Mouse (Mus musculus) heart, postnatal 4 days (tissue): ENCODE measurements around the gene Thyn1. TPM values are rescaled to one million over a fixed set of nuclear protein-coding genes. Genes with fewer than 3 reads are reported as not detected.

ENCODE experiments used
- DNase-seq: peaks from one replicate; pipeline ENCODE4 v3.0.0; 2021
- total RNA-seq, 2 experiments: library from RNA; stranded (reverse); gene quantifications; 2 replicates each; pipeline ENCODE4 v1.2.3; 2021

Thyn1 gene
- total RNA-seq, 2 experiments from 2014 or later = 42.2 to 45.5 TPM

DNA sequence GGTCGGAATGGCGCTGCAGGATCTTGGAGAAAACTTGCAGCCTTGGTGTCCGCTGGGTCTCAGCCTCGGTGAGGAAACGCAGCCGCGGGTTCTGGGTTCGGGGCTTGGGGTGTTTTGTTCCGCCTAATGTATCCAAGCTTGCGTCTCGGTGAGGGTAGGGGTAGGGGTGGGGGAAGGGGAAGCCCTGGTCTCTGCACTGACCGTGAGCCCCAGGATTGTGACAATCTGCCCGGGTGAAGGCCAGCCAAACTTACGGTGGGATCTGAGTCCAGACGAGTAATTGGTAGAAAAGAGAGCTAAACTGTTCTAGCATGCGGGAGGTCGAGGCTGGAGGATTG lies 31.2 kb downstream of the Thyn1 start:
- no peak for DNase-seq

- DNase-seq = no peak
Measured at GRCm38 (mm10) chr9:27043892-27044291, 44.4 kb downstream of the Thyn1 start.

DNA sequence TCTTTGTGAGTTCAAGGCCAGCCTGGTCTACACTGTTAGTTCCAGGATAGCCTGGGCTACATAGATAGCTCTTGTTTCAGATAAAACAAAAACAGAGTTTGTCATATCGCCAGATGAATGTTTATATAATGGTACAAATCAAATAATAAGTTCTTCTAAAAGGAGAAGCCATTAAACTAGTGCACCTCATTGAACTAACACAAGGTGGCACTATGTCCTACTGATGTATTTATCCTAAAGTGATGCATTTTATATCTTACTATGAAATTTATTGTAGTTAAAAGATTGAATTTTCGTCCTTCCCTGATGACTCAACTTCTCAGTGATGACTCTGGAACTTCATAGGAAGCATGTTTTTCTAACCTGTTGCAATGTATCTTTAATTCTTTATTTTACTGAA lies 50.0 kb downstream of the Thyn1 start:
- no peak for DNase-seq

Other genes with a start within 250 kb of the Thyn1 start
- gene Glb1l2, start 193.2 kb upstream of the Thyn1 start, total RNA-seq = under 1 TPM; 0.47 to 0.79 TPM
- not detected for gene Glb1l3, start 138.8 kb upstream of the Thyn1 start, total RNA-seq
- not detected for gene Gm1110, start 76.6 kb upstream of the Thyn1 start, total RNA-seq
- 10 to 100 TPM; 40.2 to 41.1 TPM for gene Acad8, start 144 bp upstream of the Thyn1 start, total RNA-seq
- 10 to 100 TPM; 29.1 to 29.2 TPM for gene Vps26b, start 30.4 kb downstream of the Thyn1 start, total RNA-seq
- gene Ncapd3, start 30.5 kb downstream of the Thyn1 start, total RNA-seq = 10 to 100 TPM; 22.3 to 23.6 TPM
- 10 to 100 TPM; 17.3 to 22.5 TPM for gene Jam3, start 155.7 kb downstream of the Thyn1 start, total RNA-seq